Comparison of ENCODE assay signal across 37 mouse cellular contexts in the genomic region with DNA sequence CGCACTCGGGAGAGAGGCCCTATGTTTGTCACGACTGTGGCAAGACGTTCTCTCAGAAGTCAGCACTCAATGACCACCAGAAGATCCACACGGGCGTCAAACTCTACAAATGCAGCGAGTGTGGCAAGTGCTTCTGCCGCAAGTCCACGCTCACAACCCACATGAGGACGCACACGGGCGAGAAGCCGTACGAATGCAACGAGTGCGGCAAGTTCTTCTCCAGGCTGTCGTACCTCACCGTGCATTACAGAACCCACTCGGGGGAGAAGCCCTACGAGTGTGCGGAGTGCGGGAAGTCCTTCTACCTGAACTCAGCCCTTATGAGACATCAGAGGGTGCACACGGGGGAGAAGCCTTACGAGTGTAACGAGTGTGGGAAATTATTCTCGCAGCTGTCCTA. TPM values are rescaled to one million over a fixed set of nuclear protein-coding genes. Genes with fewer than 3 reads are reported as not detected.
"Had no signal": no experiment of that assay in that cellular context is flagged by ENCODE, and none has a peak within 500 bp of the region (broad histone marks: within the 10 kb centered on the region; RNA-seq: fewer than 3 reads in every experiment).

No protein-coding gene starts in this region.

- H3K9me3 ChIP-seq: embryonic facial prominence, embryonic 12.5 days; embryonic facial prominence, embryonic 13.5 days; embryonic facial prominence, embryonic 15.5 days; forebrain, embryonic 12.5 days; forebrain, embryonic 13.5 days; forebrain, embryonic 15.5 days had no signal

- H3K27me3 ChIP-seq: embryonic facial prominence, embryonic 13.5 days; embryonic facial prominence, embryonic 15.5 days; forebrain, embryonic 12.5 days; forebrain, embryonic 13.5 days; forebrain, embryonic 15.5 days had no signal

- DNase-seq: cerebellum, adult 9-11 months; cerebellum, postnatal 10 days; cerebellum, postnatal 14 days; cerebellum, postnatal 25 days; cerebellum, postnatal 36 days; embryo, embryonic 11 days; forebrain, postnatal 0 days; gastrocnemius, adult 2 months; gastrocnemius, postnatal 10 days; gastrocnemius, postnatal 14 days; gastrocnemius, postnatal 25 days; gastrocnemius, postnatal 36 days; heart, adult 11 months; heart, adult 18-20 months; heart, adult 2 months had no signal

- ATAC-seq: forebrain, embryonic 13.5 days; forebrain, embryonic 14.5 days; forebrain, embryonic 15.5 days; forebrain, embryonic 16.5 days; forebrain, postnatal 0 days had no signal

- H3K27ac ChIP-seq: embryonic facial prominence, embryonic 10.5 days; embryonic facial prominence, embryonic 12.5 days; embryonic facial prominence, embryonic 13.5 days; embryonic facial prominence, embryonic 15.5 days; forebrain, embryonic 12.5 days; forebrain, embryonic 13.5 days; forebrain, embryonic 15.5 days; gastrocnemius, adult 2 months; heart, adult 2 months had no signal

- H3K4me1 ChIP-seq: embryonic facial prominence, embryonic 10.5 days; embryonic facial prominence, embryonic 12.5 days; embryonic facial prominence, embryonic 13.5 days; embryonic facial prominence, embryonic 15.5 days; forebrain, embryonic 12.5 days; forebrain, embryonic 13.5 days; forebrain, embryonic 15.5 days had no signal

- H3K4me3 ChIP-seq: embryonic facial prominence, embryonic 10.5 days; embryonic facial prominence, embryonic 12.5 days; embryonic facial prominence, embryonic 13.5 days; embryonic facial prominence, embryonic 15.5 days; erythroblast, embryonic 14.5 days; forebrain, embryonic 12.5 days; forebrain, embryonic 13.5 days; forebrain, embryonic 15.5 days; gastrocnemius, adult 2 months; heart, adult 2 months had no signal

RNA-seq across cellular contexts. Expression of a gene that starts 18.2 kb away (rescaled TPM):
- total RNA-seq: common myeloid progenitor, adult 5-6 weeks; forebrain, postnatal 0 days; gastrocnemius, adult 18-20 months; gastrocnemius, adult 2 months; gastrocnemius, adult 8-10 months; gastrocnemius, postnatal 10 days; gastrocnemius, postnatal 14 days; gastrocnemius, postnatal 25 days; gastrocnemius, postnatal 36 days; gastrocnemius, postnatal 4 days; granulocyte monocyte progenitor cell, adult 5-6 weeks; heart, adult 18-20 months; heart, adult 2 months; heart, adult 8-10 months had no signal
- polyA plus RNA-seq: cortical plate, adult 2 months; embryonic facial prominence, embryonic 10.5 days; embryonic facial prominence, embryonic 11.5 days; embryonic facial prominence, embryonic 12.5 days; embryonic facial prominence, embryonic 13.5 days; embryonic facial prominence, embryonic 14.5 days; embryonic facial prominence, embryonic 15.5 days; forebrain, embryonic 11.5 days; forebrain, embryonic 12.5 days; forebrain, embryonic 13.5 days; forebrain, embryonic 14.5 days; forebrain, embryonic 15.5 days; forebrain, embryonic 16.5 days; forebrain, postnatal 0 days; frontal cortex, adult 2 months; gonadal fat pad, adult 2 months had no signal

RNA-seq across cellular contexts. Expression of a gene that starts 48.5 kb away (rescaled TPM):
- total RNA-seq: common myeloid progenitor, adult 5-6 weeks; gastrocnemius, adult 18-20 months; gastrocnemius, adult 8-10 months; granulocyte monocyte progenitor cell, adult 5-6 weeks had no signal
- polyA plus RNA-seq: embryonic facial prominence, embryonic 10.5 days; embryonic facial prominence, embryonic 11.5 days; forebrain, embryonic 11.5 days; forebrain, embryonic 13.5 days; forebrain, embryonic 14.5 days; forebrain, embryonic 15.5 days had no signal
